Mouse (Mus musculus): ENCODE results near the gene Ccser1.

DNA sequence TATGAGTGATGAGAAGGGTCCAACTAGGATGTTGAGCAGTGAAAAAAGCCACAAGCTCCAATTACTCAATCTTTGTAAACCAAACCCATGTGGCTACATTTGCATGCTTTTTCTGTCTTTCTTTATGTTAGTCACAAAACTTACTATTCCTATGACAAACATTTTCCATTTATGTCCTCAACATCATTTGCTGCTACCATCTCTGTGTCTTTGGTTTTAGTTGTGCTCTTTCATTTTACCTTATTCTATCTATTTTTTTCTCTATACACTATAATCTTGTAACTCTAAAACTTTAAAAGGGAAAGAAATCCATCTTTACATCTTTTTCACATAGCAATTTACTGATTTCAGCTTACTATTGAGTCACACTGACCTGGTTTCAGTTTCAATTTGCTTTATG, 834.2 kb downstream of the Ccser1 start:
- TF ChIP-seq MAFK (IDR thresholded peaks at IDR 0.05; ENCODE audit: insufficient read depth, low read depth, low read length) (no peak), HCFC1 (IDR thresholded peaks at IDR 0.05; ENCODE audit: borderline replicate concordance, insufficient read depth, low read length) (no peak)

All from ES-E14 (cell line).